8 mouse cellular contexts compared by ENCODE assay signal in the genomic region with DNA sequence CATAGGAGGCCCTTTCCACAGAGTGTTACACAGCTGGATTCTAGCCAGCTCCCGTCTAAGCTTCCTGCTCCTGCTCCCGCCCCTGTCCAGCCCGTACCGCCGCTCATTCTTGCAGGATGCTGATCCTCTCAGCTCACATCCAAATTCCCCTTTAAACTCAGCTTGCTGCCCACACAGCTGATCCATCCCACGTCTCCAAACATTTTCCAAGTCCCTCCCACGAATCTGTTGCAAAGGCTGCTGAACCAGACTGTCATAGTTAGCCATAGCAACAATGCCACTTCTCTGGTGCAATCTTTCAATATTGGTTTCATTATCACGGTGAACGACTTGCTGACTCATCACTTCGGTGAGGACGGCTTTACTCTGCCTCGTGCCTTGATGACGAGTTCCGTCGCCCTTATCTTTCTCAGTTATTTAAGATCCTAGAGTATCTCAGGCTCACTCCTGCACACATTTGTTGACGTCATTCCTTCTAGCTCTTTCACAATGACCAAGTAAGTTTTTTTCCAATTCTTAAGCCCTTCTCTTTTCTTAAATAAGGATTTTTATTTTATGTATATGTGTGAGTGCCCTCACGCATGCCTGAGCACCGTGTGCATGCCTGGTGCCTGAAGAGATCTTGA.
DNase-seq lines count a peak whose midpoint lies in the region.

No protein-coding gene starts in this region.

- DNase-seq in heart, adult 18-20 months, result peak; percentile 7 to 16
- no peak for DNase-seq in heart, adult 11 months
- DNase-seq in urinary bladder, postnatal 4 days (ENCODE audit: low spot score in 2 of 2), result peak; percentile 29 to 67
- no peak for DNase-seq in urinary bladder, adult 2 months (ENCODE audit: low spot score)
- peak; percentile 55 to 58 for DNase-seq in layer of hippocampus, postnatal 36 days
- DNase-seq in thymus, postnatal 0 days (ENCODE audit: low spot score), result no peak
- no peak for DNase-seq in embryo, embryonic 10 days (ENCODE audit: low spot score)
- no peak for DNase-seq in gastrocnemius, postnatal 36 days

- intact Hi-C loops in gastrocnemius, postnatal 36 days (cut with DNase I), result no loop called here

Comparison
In these comparisons a context has a peak if more than half of its experiments do, and no peak if none do; other contexts are left out.
1. DNase-seq: peak in heart, adult 18-20 months (2 of 2), urinary bladder, postnatal 4 days (2 of 2) and layer of hippocampus, postnatal 36 days (2 of 2); none in heart, adult 11 months (single experiment), urinary bladder, adult 2 months (single experiment), thymus, postnatal 0 days (single experiment), embryo, embryonic 10 days (single experiment) and gastrocnemius, postnatal 36 days (0 of 2).